Mouse (Mus musculus) thymus, postnatal 10 days (tissue): ENCODE results near the gene 4933403O08Rik.

Experiments
- DNase-seq, 2 experiments: peaks; one replicate each; pipeline ENCODE4 v3.0.0; 2021; ENCODE audit warnings: low spot score in 2 of 2

The 4933403O08Rik gene

DNA sequence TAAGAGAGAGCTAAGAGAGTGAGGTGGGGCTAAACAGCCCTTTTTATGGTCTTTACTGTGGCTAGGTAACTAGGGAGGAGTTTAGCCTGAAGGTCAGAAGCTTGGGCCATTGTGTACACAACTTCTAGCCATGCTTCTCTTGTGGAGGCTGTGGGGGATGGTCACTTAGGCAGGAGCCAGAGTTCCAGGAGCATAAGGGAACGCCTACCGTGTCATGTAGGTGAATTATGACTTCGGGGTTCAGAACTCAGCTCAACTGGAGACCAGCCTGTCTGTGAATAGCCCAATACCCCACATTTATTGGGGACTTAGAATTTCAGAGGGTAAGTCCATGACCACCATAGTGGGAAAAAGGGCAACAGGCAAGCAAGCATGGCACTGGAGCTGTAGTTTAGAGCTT is at the start of gene 4933403O08Rik:
Gene 4933403O08Rik, plus strand, starts transcription at position 301 of the 400 bp plus-strand sequence.
- DNase-seq = no peak

DNA sequence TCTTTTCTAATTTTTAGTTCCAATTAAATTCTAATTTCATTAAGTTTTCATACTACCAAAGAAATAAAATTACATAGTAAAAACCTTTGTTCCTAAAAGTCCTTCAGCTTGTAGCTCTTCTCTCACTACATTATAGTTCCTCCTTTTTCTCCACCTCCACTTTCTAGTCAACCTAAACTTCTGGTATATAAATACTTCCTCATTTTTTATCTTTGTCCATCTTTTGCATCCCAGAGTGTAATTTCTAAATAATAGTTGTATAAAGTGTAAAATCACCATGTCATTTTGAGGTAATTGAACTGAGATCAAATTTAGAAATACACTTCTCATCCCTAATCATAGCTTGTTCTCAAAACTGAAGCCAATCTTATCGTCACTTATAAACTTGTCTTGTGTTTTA is 4.1 kb downstream of the 4933403O08Rik start:
- no peak for DNase-seq

DNA sequence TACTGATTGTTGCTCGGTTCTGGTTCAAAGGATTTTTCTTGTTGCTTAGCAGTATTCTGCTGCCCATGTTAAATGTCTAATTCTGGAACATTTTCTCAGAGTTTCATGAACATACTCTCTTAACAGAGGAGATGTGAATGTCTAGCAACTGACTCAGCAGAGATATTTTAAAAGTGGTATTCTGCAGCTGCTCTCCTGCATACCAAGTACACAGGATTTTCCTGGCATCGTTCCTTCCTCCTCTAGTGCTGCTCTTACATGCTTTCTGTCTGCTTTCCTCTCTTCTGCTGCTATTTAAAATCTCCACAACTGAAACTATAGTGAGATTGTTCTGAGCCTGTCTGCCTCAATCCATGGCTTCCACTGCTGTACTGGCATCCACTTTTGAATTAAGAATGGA is 16.7 kb downstream of the 4933403O08Rik start:
- no peak for DNase-seq

DNA sequence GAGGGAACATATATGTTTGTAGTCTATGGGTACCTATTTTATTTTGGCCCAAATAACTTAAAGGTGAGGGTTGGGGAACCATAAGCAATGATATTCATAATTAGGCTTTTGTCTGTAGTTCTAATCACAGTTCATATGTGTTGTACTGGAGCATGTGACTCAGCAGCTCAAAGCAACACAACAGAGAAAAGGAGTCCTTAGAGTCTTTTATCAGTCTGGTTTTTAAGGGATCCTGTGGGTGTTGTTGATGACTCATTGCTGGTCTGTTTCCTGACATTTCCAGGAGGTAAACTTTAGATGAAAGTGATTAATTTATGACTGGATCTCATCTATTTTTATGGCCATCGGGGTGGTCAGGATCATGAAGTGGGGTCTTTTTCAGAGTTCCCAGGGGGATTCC is 34.7 kb downstream of the 4933403O08Rik start:
- DNase-seq = no peak
